Mouse (Mus musculus) hindbrain, embryonic 16.5 days (tissue): Measurements from ENCODE around the gene Irf9. TPM values are rescaled to one million over a fixed set of nuclear protein-coding genes. Genes with fewer than 3 reads are reported as not detected.

ENCODE experiments used
- ATAC-seq: fragments of 200-750 bp; cut with Nextera tagmentation; 2 replicates; pipeline ENCODE4 v1.8.0; 2017; ENCODE audit warnings: moderate TSS enrichment, moderate library complexity
- H3K27ac ChIP-seq: fragments of 300-500 bp; sonication (generic); 2 replicates; pipeline ENCODE4 v1.5.1; 2014; ENCODE audit warnings: low read depth, mild to moderate bottlenecking, control low read depth, low read length, moderate library complexity
- H3K27me3 ChIP-seq: fragments of 300-500 bp; sonication (generic); replicated peaks from 2 replicates; pipeline ENCODE4 v1.6.1; 2014; ENCODE audit warnings: low read length; ENCODE audit not compliant: control insufficient read depth, insufficient read depth
- H3K36me3 ChIP-seq: fragments of 300-500 bp; sonication (generic); 2 replicates; pipeline ENCODE4 v1.6.1; 2014; ENCODE audit warnings: mild to moderate bottlenecking, low read length, moderate library complexity, mixed read lengths; ENCODE audit not compliant: control insufficient read depth, insufficient read depth
- H3K4me1 ChIP-seq: fragments of 300-500 bp; sonication (generic); 2 replicates; pipeline ENCODE4 v1.6.1; 2014; ENCODE audit warnings: low read depth, low read length; ENCODE audit not compliant: control insufficient read depth, insufficient read depth
- H3K4me2 ChIP-seq: fragments of 300-500 bp; sonication (generic); 2 replicates; pipeline ENCODE4 v1.6.1; 2014; ENCODE audit warnings: mild to moderate bottlenecking, low read length, control low read depth, moderate library complexity
- H3K4me3 ChIP-seq: fragments of 300-500 bp; sonication (generic); 2 replicates; pipeline ENCODE4 v1.5.1; 2014; ENCODE audit warnings: mild to moderate bottlenecking, low read length, control low read depth, moderate library complexity
- H3K9ac ChIP-seq: fragments of 300-500 bp; sonication (generic); 2 replicates; pipeline ENCODE4 v1.6.1; 2014; ENCODE audit warnings: low read depth, mild to moderate bottlenecking, control low read depth, low read length, moderate library complexity
- H3K9me3 ChIP-seq: fragments of 300-500 bp; sonication (generic); 2 replicates; pipeline ENCODE4 v1.6.1; 2014; ENCODE audit warnings: mild to moderate bottlenecking, low read length, moderate library complexity; ENCODE audit not compliant: control insufficient read depth
- WGBS: fragments of 180-500 bp; shearing (Covaris S2); extraction: QIAGEN DNeasy Blood & Tissue Kit; methylation state at CpG from one replicate; pipeline ENCODE4 v1.1.7; 2014; 5-methylcytosine and 5-hydroxymethylcytosine counted together
- polyA plus RNA-seq: library from polyadenylated mRNA; unstranded; fragments of >200 nt; fragmentation: Nextera tagmentation; extraction: Ambion mirVana; gene quantifications from 2 replicates; pipeline ENCODE4 v1.2.1, GENCODE M21; 2015

Irf9 gene
- polyA plus RNA-seq, 1 experiment from 2014 or later = 9.7 TPM

GRCm38 (mm10) chr14:55563249-55563648, 40.1 kb upstream of the Irf9 start:
- Histone ChIP-seq H3K36me3 (peaks cover 24% of the 10 kb centered on the region), H3K4me1 (peaks cover 15% of the 10 kb centered on the region), H3K4me3 (no peak overlapping the region), H3K4me2 (no peak overlapping the region), H3K27me3 (no peaks in the 10 kb centered on the region), H3K27ac (no peak overlapping the region), H3K9ac (no peak overlapping the region), H3K9me3 (no peaks in the 10 kb centered on the region)
- no peak for ATAC-seq
- WGBS = 93% methylated on average over 11 of the region's 11 CpGs

- Histone ChIP-seq H3K4me3 (no peak overlapping the region), H3K27me3 (no peaks in the 10 kb centered on the region), H3K27ac (no peak overlapping the region), H3K4me2 (no peak overlapping the region), H3K9ac (no peak overlapping the region), H3K36me3 (peaks cover 30% of the 10 kb centered on the region), H3K9me3 (no peaks in the 10 kb centered on the region), H3K4me1 (peaks cover 13% of the 10 kb centered on the region)
- no peak for ATAC-seq
- WGBS = 83% methylated on average over 3 of the region's 3 CpGs
These were observed 37.6 kb upstream of the Irf9 start for GRCm38 (mm10) chr14:55565748-55566147.

- Histone ChIP-seq H3K36me3 (peaks cover 30% of the 10 kb centered on the region), H3K9me3 (no peaks in the 10 kb centered on the region), H3K9ac (no peak overlapping the region), H3K4me2 (no peak overlapping the region), H3K4me1 (no peaks in the 10 kb centered on the region), H3K27me3 (no peaks in the 10 kb centered on the region), H3K27ac (no peak overlapping the region), H3K4me3 (no peak overlapping the region)
- ATAC-seq = no peak
- 86% methylated on average over 3 of the region's 3 CpGs for WGBS
These were observed 35.9 kb upstream of the Irf9 start for GRCm38 (mm10) chr14:55567496-55567895.

GRCm38 (mm10) chr14:55570588-55570987, 32.8 kb upstream of the Irf9 start:
- no peaks in the 10 kb centered on the region for H3K27me3 ChIP-seq
- H3K4me1 ChIP-seq = no peaks in the 10 kb centered on the region
- H3K4me2 ChIP-seq = no peak overlapping the region
- whole genome bisulfite sequencing = 89% methylated on average over 2 of the region's 2 CpGs
- peaks cover 20% of the 10 kb centered on the region for H3K36me3 ChIP-seq
- no peak overlapping the region for H3K27ac ChIP-seq
- H3K9me3 ChIP-seq = no peaks in the 10 kb centered on the region
- no peak overlapping the region for H3K4me3 ChIP-seq
- ATAC-seq = no peak
- no peak overlapping the region for H3K9ac ChIP-seq

GRCm38 (mm10) chr14:55571760-55572159, 31.6 kb upstream of the Irf9 start:
- Histone ChIP-seq H3K9ac (no peak overlapping the region), H3K9me3 (no peaks in the 10 kb centered on the region), H3K27me3 (no peaks in the 10 kb centered on the region), H3K4me2 (no peak overlapping the region), H3K4me1 (no peaks in the 10 kb centered on the region), H3K27ac (no peak overlapping the region), H3K36me3 (peaks cover 9% of the 10 kb centered on the region), H3K4me3 (no peak overlapping the region)
- no peak for ATAC-seq

- ATAC-seq = no peak
These were observed 28.1 kb upstream of the Irf9 start, which contains the start of gene Fitm1 for GRCm38 (mm10) chr14:55575302-55575701. Gene Fitm1, plus strand, starts transcription at chr14:55575617.

GRCm38 (mm10) chr14:55575711-55576110, 27.7 kb upstream of the Irf9 start:
- no peak overlapping the region for H3K27ac ChIP-seq
- H3K4me3 ChIP-seq = no peak overlapping the region
- WGBS = 74% methylated on average over 13 of the region's 13 CpGs
- peaks cover 5% of the 10 kb centered on the region for H3K4me1 ChIP-seq
- no peaks in the 10 kb centered on the region for H3K27me3 ChIP-seq
- H3K36me3 ChIP-seq = peaks cover 2% of the 10 kb centered on the region; the same call in 1 of the 2 replicates
- no peak overlapping the region for H3K9ac ChIP-seq
- no peak for ATAC-seq
- H3K9me3 ChIP-seq = no peaks in the 10 kb centered on the region
- H3K4me2 ChIP-seq = no peak overlapping the region

More at GRCm38 (mm10) chr14:55575302-55575701, 28.1 kb upstream of the Irf9 start, which contains the start of gene Fitm1:
- Histone ChIP-seq H3K4me2 (no peak within 1 kb of the TSS), H3K4me1 (peaks cover 5% of the 10 kb centered on the region), H3K9ac (no peak within 1 kb of the TSS), H3K27me3 (no peaks in the 10 kb centered on the region), H3K9me3 (no peaks in the 10 kb centered on the region), H3K4me3 (no peak within 1 kb of the TSS), H3K36me3 (no peaks in the 10 kb centered on the region), H3K27ac (no peak within 1 kb of the TSS)
- 87% methylated on average over 8 of the region's 8 CpGs for WGBS

- ATAC-seq = no peak
These were observed 27.0 kb upstream of the Irf9 start for GRCm38 (mm10) chr14:55576376-55576775.

GRCm38 (mm10) chr14:55577871-55578667, 25.3 kb upstream of the Irf9 start, which contains the start of gene Psme1:
Gene Psme1, plus strand, starts transcription at chr14:55578123.
- WGBS = under 1% methylated on average over 32 of the region's 32 CpGs
- peak within 1 kb of the TSS; percentile 93 for H3K4me2 ChIP-seq
- H3K36me3 ChIP-seq = peaks cover 9% of the 10 kb centered on the region
- H3K9ac ChIP-seq = peak within 1 kb of the TSS; percentile 93
- H3K27me3 ChIP-seq = no peaks in the 10 kb centered on the region
- H3K9me3 ChIP-seq = no peaks in the 10 kb centered on the region
- H3K27ac ChIP-seq = peak within 1 kb of the TSS; percentile 89
- H3K4me3 ChIP-seq = peak within 1 kb of the TSS; percentile 71
- ATAC-seq = peak; percentile 95
- H3K4me1 ChIP-seq = peaks cover 5% of the 10 kb centered on the region

More at GRCm38 (mm10) chr14:55576376-55576775, 27.0 kb upstream of the Irf9 start:
- Histone ChIP-seq H3K4me1 (peaks cover 5% of the 10 kb centered on the region), H3K4me3 (no peak overlapping the region), H3K27me3 (no peaks in the 10 kb centered on the region), H3K9me3 (no peaks in the 10 kb centered on the region), H3K9ac (no peak overlapping the region), H3K36me3 (peaks cover 6% of the 10 kb centered on the region), H3K27ac (no peak overlapping the region), H3K4me2 (no peak overlapping the region)
- WGBS = 77% methylated on average over 16 of the region's 16 CpGs
